Mouse (Mus musculus) gastrocnemius, postnatal 36 days (tissue): Measurements from ENCODE around the gene Zscan2. TPM values are rescaled to one million over a fixed set of nuclear protein-coding genes. Genes with fewer than 3 reads are reported as not detected.

Source experiments
- DNase-seq, 2 experiments: peaks; one replicate each; pipeline ENCODE4 v3.0.0; 2022
- intact Hi-C: fragments of 180-260 bp; cut with DNase I; formaldehyde crosslinking; loops from one replicate; pipeline ENCODE4 v1.15.1; 2025
- total RNA-seq, 2 experiments: library from RNA; stranded (reverse); gene quantifications; 2 replicates each; pipeline ENCODE4 v1.2.3; 2021

Gene Zscan2
- total RNA-seq, 2 experiments from 2014 or later = 1.3 TPM

DNA sequence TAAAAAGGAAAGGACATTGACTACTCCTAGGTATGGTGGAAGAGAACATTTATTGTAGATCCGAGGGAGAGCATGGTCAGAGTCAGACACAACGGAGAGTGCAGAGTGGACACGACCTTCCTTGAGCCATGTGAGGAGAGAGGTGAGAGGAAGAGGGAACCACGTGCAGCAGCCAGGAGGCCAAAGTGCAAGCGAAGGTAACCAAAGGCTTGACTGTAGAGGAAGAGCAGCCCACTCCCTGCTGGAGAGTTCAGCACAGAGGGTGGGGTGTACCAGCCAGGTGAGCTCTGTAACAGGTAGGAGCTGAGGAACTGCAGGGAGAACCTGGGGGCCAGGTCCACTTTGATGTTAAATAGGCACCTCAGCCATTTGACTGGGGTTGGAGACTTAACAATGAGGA, 18.6 kb upstream of the Zscan2 start:
- DNase-seq = no peak
- intact Hi-C loops = loop anchor here (10.0 kb wide), 2 partner anchors 237 to 457 kb away; partner anchors contain the start of gene Fes

DNA sequence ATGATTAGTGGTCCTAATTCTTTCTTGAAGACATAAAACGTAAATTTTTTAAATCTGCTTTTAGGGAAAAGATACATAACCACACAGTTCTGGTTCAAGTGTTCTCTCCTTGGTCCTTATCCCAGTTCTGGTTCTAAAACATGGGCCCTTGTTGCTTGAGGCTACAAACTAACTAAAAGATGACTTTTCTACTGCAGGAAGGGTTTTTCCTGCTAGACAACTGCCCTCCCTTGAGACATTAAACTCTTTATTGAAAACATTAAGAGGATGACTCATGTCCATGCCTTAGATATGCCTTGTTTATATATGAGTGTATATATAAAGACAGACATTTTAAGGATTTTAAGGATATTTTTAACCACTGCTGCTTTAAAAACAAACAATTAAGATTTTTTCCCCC, 17.5 kb upstream of the Zscan2 start:
- DNase-seq = no peak
- intact Hi-C loops = loop anchor here (10.0 kb wide), 2 partner anchors 238 to 458 kb away; partner anchors contain the start of gene Fes

DNA sequence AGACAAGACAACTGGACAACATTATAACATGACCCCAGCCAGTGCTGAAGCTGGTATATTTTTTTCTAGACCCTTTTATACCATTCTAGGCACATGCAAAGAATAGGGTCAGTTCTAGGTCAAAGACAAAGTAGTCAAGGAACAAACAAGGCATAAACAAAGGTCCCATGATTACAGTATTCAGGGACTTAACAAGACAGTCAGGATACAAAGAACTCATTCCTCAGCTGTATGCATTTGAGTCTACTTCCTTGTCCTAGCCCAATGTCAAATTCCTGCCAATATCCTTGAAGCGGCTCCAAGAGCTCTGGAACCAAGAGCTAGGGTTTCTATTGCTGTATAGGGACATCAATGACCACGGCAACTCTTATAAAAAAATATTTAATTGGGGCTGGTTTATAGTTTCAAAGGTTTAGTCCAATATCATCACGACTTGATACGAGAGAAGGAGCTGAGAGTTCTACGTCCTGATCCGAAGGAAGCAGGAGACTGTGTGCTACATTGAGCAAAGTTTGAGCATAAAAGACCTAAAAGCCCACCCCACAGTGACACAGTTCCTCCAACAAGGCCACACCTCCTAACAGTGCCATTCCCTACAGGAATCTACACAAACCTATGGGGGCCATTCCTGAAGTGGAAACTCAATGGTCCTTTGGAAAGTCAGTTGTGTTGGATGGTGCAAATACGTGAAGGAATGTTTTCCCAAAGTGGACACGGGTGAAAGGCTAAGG, 16.6 kb upstream of the Zscan2 start:
- DNase-seq = no peak
- intact Hi-C loops = loop anchor here (10.0 kb wide), 2 partner anchors 239 to 459 kb away; partner anchors contain the start of gene Fes

DNA sequence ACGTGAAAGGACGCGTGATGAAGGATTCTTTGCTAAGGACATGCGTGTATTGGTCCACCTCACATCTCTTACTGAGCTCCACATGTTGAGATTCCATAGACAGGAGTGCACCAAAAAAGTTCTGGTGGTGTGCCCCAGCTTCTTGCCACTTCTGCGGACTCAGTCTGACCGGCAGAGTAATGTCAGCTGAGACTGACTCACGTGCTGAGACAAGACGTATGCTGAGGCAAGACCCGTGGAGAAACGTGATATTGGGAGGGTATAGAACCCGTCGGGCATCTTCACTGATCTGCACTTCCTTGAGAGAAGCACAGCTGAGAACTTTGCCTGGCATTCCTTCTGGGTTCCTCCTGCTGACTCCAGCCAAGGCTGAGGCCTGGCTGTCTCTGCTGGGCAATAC, 16.0 kb upstream of the Zscan2 start:
- intact Hi-C loops = loop anchor here (5.0 to 10.0 kb wide), 3 partner anchors 37 to 460 kb away; partner anchors contain the start of gene Fes
- no peak for DNase-seq

DNA sequence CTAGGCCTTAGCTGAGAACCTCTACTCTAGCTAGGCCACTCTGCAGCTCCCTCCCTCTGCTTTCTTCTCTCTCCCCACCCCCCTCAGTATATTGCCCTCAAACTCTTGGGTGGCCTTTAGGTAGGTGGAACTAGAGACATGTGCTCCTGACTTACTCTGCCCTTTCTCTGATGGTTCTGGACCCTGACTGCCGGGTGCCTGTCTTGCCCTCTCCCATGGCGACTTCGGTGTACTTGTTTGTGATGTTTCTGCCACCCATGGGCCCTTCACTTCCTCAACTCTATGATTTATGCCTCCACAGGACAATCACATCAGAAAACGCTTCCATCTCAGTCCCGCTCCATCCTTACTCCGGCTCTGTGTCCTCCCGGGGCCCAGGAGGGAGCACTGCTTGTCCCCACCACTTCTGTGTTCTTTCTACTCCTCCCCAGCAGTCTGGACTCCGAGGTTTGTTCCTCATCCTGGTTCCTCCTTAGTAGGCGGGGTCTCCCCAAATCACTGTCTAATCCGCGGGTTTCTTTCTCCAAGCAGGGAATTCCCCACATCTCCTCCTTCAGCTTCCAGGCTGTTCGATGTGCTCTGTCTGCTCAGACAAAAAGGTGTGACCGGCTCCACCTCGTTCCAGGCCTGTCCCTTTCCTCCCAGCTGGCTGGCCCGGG, 15.0 kb upstream of the Zscan2 start:
- intact Hi-C loops = loop anchor here (5.0 to 10.0 kb wide), 3 partner anchors 38 to 461 kb away; partner anchors contain the start of gene Fes
- peak in 1 of 2 experiments; percentile 22 for DNase-seq

DNA sequence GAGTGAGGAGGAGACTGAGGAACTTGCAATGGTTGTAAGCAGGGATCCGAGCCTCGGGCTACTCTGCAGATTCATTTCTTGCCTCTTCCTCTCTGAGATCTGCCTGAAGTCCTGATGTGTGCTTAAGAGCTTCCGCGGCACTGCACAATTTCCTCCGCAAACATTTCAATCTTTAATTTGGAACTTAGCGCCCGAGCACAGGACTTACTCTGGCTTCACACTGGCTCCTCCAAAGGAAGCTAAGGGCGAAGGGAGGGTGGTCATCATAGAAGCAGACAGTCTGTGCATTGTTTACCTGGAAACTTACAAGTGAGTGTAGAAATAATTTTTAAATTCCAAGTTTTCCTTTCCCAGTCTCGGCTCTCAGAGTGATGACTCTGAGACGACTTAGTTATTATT, 14.4 kb upstream of the Zscan2 start:
- DNase-seq = no peak
- intact Hi-C loops = loop anchor here (5.0 to 10.0 kb wide), 3 partner anchors 39 to 461 kb away; partner anchors contain the start of gene Fes

DNA sequence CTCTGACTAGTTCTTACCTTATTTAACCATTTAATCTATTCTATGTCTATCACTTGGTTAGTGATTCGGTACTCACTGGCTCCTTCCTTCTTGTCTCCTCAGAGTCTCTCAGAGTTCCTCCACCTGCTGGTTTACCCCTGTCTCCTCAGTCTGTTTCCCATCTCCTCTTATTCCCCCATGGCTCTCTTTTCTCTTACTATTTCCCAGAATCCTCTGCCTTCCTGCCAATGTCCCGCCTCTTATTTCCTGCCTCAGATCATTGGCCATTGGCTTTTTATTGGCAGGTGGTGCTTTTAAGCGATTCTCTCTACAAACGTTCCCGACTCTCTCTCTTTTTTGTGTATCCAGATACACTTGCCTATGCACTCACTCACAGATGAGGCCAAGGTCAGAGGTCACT, 14.0 kb upstream of the Zscan2 start:
- DNase-seq = no peak
- intact Hi-C loops = loop anchor here (5.0 to 10.0 kb wide), 3 partner anchors 39 to 462 kb away; partner anchors contain the start of gene Fes

DNA sequence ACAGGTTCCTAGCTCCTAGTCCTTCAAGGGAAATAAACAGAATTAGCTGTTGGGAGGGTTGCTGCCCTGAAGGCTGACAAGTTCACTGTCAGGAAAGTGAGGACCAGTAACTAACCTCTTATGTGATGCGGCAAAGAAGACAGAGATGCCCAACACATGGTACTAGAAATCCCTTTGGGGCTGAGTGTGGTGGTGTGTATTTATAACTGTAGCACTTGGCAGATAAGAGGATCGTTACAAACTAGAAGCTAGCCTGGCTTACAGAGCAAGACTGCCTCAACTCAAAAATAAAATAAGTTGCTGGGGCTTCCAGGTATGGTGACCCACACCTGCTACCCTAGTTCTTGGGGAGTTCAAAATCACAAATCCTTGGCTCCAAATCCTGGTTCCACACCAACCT, 11.5 kb upstream of the Zscan2 start:
- intact Hi-C loops = loop anchor here (1.0 to 10.0 kb wide), 4 partner anchors 42 to 464 kb away; partner anchors contain the start of gene Fes
- no peak for DNase-seq

DNA sequence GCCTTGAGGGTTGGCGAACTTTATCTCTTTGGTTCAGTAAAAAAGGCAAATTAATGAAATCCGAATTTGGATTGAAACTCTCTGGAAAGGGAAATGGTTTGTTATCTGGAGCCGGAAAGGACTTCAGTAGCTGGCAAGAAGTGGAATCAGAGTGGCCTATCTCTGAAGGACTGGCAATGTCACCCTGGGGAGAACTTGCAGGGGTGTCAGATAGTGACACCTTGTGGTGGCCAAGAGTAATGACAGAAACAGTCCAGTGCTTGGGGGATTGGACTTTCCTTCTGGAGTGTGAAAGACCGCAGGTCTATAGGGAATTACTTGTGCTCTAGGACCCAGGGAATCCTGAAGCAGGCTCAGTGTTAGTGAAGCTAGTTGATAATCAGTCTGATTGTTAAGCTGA, 11.0 kb upstream of the Zscan2 start:
- DNase-seq = no peak
- intact Hi-C loops = loop anchor here (1.0 to 10.0 kb wide), 4 partner anchors 42 to 465 kb away; partner anchors contain the start of gene Fes

DNA sequence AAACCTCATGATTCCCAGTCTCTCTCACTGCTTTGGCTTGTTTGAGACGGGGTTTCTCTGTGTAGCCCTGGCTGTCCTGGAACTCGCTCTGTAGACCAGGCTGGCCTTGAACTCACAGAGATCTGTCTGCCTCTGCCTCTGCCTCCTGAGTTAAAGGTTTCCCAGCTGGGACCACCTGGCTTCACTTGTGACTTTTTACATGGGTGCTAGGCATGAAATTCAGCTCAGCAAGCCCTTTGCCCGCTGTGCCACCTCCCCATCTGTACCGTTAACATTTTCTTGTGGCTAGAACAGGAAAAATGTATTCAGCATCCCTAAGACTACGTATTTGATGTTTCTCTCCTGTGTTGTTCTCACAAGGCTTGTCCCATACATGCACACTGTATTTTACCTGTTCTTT, 10.2 kb upstream of the Zscan2 start:
- DNase-seq = no peak
- intact Hi-C loops = no loop called here

DNA sequence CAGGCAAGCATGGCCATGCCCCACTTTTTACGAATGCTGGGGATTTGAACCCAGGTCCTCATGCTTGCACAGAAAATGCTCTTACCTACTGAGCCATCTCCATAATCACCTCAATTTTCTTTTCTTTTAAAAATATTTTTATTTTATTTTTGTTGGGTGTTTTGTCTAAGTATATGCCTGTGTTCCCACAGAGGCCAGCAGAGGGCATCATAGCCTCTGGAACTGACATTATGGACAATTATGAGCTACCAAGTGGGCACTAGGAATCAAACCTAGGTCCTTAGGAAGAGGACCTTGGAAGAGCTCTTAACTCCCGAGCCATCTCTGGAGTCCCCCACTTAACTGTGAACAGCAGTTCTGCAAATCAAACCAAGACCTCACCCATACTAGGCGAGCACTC, 7.5 kb upstream of the Zscan2 start:
- DNase-seq = no peak
- intact Hi-C loops = no loop called here

DNA sequence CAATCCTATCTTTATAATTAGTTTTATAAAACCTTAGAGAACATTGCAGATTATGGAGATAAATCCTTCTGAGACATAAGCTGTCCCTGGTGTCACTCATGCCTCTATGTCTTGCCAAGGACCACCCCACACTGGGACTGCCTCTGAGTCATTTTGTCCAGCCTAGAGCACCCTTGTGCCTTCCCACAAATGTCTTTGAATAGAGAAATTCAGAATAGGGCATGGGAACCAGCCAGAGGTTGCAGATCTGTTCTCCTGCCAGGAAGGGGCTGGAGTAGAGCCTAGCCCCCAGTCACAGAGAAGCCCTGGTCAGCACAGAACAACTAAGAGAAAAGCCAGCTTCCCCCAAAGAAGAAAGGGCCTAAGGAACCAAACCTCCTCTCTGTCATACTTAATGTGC, 5.4 kb upstream of the Zscan2 start:
- no peak for DNase-seq
- intact Hi-C loops = no loop called here

DNA sequence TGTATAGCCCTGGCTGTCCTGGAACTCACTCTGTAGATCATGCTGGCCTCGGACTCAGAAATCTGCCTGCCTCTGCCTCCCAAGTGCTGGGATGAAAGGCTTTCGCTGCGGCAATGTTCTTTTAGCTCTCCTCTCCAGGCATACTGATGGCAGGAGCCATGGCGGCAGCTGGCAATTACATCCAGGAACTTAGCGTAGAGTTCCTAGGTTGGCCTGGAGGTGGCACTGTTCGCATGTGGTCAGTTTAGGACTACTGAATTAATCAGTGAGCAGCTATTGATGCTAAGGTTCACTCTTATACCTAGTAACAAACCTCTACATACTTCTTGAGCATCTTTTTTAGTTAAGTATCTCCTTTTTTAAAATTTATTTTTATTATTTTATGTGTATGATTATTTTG, 3.5 kb upstream of the Zscan2 start:
- DNase-seq = peak; percentile 68 to 73
- intact Hi-C loops = loop anchor here (2.0 kb wide), 1 partner anchor 300 kb away; no protein-coding TSS in a partner anchor

DNA sequence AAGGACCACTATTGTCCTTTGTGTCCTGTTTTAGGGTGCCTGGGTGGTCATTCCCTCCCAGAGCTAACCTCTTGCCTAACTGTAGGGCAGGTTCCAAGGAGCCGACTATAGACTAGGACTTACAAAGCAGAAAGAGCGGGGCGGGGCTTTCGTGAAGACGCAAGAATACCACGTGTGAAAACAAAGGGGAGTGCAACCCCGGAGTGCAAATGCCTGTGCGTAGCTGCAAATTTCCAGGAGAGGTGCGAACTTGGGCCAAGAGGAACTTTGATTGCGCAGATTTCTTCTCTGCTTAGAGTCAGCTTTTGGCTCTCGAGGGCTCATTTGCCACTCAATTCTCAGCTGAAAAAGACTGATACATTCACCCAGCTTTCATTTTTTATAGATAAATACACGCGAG, 493 bp upstream of the Zscan2 start:
- intact Hi-C loops = no loop called here
- DNase-seq = no peak

DNA sequence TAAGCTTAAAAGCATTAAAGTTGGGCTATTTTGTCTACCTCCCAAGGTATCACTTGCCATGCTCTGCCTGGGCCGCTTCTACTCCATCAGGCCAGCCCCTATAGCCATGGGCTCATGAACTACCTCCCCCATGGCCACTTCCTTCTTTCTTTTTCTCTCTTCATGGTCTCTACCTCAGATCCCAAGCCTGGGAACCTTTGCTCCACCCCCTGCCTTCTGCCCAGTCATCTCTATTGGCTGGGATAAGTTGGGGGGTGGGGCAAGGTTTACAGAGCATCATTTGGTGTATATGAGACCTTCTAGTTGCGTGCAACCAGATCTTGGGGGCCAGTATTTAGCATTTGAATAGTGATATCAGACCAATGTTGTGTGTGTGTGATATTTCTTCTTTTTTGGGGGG, 1.8 kb downstream of the Zscan2 start:
- DNase-seq = no peak
- intact Hi-C loops = no loop called here

DNA sequence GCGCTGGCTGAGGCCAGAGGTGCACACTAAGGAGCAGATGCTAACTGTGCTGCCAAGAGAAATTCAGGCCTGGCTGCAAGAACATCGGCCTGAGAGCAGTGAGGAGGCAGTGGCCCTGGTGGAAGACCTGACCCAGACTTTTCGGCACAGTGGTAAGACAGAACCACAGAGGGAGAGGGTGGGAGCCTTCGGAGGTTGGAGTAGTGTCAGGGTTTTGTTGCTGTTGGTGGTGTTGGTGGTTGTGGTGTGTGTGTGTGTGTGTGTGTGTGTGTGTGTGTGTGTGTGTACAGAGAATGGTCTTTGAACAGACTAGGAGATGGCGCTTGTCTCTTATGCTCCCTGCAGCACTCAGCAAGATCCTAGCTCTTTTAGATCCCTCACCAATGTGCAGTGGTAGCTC, 2.8 kb downstream of the Zscan2 start:
- DNase-seq = no peak
- intact Hi-C loops = no loop called here

DNA sequence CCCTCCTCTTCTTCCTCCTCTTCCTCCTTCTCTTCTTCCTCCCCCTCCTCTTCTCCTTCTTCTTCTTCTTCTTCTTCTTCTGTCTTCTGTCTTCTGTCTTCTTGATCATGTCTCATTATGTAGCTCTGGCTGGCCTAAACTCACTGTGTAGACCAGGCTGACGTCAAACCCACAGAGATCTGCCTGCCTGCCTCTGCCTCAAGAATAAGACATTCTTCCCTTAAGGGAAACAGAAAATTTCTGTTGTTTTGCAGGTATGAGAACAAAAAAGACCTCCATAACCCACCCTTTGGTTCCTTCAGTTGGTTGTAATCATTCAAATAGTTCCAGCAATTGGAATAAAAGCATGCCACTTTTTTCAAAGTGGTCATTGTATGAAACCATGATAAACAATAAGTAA, 3.4 kb downstream of the Zscan2 start:
- DNase-seq = no peak
- intact Hi-C loops = no loop called here

DNA sequence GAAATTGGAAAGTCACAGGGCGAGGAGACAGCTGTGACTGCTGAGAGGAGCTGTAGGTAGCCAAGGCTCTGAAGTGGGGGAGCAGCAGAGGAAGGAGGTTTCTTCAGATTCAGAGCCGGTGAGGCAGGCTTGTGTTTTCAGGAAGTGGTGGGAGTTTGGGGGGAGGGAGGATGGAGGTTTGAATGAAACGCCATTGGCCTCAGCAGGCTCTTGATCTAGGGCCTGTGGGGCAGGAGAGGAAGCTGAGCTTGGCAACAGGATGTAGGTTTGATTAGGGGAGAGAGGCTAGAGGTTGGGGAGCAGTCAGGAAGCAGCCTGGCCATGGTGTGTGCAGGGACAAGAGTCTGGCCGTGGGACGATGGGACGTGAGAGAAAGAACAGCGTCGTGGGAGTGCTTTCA, 4.1 kb downstream of the Zscan2 start:
- intact Hi-C loops = no loop called here
- DNase-seq = no peak

DNA sequence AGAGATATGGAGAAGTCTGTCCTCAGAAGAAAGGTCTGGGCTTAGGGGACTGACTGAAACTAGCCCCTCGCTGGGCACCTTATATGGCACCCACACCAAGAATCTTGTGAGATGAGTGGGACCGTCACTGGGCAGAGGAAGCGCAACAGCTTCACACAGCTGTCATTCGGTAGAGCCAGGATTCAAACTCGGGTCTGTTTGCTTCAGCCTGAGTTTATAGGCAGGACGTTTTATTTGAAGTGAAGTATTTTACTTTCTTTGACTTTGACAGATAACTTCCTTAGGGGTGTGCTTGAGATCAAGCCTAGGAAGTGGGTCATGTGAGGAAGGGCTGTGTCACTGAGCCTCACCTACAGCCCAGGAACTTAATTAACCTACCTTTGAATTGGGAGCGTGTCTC, 4.8 kb downstream of the Zscan2 start:
- no peak for DNase-seq
- intact Hi-C loops = no loop called here

DNA sequence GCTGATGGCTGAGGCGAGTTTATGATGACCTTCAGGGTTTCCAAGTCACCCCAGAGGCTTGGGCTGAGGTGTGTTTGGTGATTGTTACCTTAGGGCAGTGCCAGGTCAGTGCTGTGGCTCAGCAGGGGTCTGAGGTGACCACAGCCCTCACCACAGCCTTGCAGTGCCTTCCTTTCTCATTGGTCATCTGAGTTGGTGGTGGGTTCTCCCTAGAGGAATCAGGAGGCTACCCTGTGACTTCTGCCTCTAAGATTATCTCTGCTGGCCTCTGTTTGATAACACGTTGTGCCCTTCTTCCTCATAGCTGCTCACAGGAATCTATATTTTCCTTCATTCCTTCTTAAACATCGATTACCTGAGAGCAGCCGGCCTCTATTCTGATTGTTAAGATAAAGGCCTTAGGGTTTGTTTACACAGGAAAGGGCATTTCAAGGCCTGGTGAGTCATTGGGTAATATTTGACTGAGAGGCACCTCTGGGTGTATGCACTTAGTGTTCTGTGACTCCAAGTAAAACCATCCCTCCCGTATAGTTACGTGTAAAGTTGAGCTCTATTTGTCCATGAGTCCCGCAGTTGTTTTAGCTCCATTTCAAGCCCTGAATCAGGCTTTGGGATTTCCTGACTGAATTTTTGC, 5.9 kb downstream of the Zscan2 start:
- intact Hi-C loops = no loop called here
- DNase-seq = no peak

DNA sequence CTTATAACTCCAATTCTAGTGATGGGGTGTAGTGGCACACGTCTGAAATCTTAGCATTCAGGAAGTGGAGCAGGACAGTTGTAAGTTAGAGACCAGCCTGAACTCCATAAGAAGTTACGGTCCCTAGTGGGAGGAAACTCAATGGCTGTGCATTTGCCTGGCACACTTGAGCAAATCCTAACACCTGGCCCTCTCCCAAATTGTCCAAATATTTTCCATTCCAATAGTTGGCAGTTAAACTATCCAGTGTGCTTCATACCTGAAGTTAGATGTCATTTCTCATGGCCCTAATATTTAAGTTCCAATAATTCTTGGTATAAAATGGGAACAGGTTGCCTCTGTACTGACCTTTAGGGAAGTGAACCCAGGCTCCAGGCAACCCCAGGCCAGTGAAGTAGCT, 8.0 kb downstream of the Zscan2 start:
- intact Hi-C loops = no loop called here
- DNase-seq = no peak
